Mouse (Mus musculus) gastrocnemius, adult 2 months (tissue): ENCODE measurements around the gene Gbx1. TPM values are rescaled to one million over a fixed set of nuclear protein-coding genes. Genes with fewer than 3 reads are reported as not detected.

ENCODE experiments used
- DNase-seq: peaks from one replicate; pipeline ENCODE4 v3.0.0; 2022
- H3K27ac ChIP-seq: fragments of 200-600 bp; 2 replicates; pipeline ENCODE4 v1.8.1; 2022; ENCODE audit warnings: mild to moderate bottlenecking
- H3K4me3 ChIP-seq: fragments of 200-600 bp; 2 replicates; pipeline ENCODE4 v1.8.1; 2022; ENCODE audit warnings: mild to moderate bottlenecking, moderate library complexity
- CTCF ChIP-seq: fragments of 200-600 bp; IDR thresholded peaks from 2 replicates; pipeline ENCODE4 v1.8.1; 2022; ENCODE audit warnings: antibody characterized with exemption, mild to moderate bottlenecking, moderate library complexity
- intact Hi-C: fragments of 180-260 bp; cut with DNase I; formaldehyde crosslinking; loops from one replicate; pipeline ENCODE4 v1.15.1; 2025
- total RNA-seq, 2 experiments: library from RNA; stranded (reverse); gene quantifications; 2 replicates each; pipeline ENCODE4 v1.2.3; 2021

Gbx1 gene
- total RNA-seq, 2 experiments from 2014 or later: not detected

DNA sequence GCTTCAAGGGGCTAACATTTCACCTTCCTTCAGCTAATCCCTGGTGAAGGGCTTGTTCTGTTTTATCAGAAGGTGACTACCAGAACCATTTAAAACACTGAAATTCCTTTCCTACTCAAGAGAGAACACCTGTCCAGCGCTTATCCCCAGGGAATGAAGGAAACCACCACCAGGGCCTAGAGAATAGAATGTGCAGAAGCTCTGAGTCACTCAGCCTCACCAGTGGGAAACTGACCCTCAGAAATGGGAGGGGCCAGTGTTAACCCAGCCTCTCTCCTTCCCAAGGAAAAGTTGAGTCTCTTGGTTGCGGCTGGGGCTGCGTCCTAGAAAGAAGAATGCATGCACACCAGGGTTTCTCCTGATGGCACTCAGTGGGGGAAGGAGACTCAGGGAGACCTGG, 71.9 kb downstream of the Gbx1 start:
- DNase-seq: no peak
- no peak for TF ChIP-seq CTCF
- intact Hi-C loops: no loop called here
- Histone ChIP-seq H3K4me3 (peak overlapping the region; percentile 10; the same call in 1 of the 2 replicates), H3K27ac (peak overlapping the region; percentile 51; the same call in 1 of the 2 replicates)

- no peak for TF ChIP-seq CTCF
- Histone ChIP-seq H3K4me3 (peak overlapping the region; percentile 88), H3K27ac (peak overlapping the region; percentile 96)
- no peak for DNase-seq
- intact Hi-C loops: loop anchor here (2.0 to 5.0 kb wide), 2 partner anchors 17 to 37 kb away; no protein-coding TSS in a partner anchor
Observed at GRCm38 (mm10) chr5:24453985-24454303, 73.1 kb downstream of the Gbx1 start.

GRCm38 (mm10) chr5:24453283-24453984, 73.6 kb downstream of the Gbx1 start:
- intact Hi-C loops: loop anchor here (2.0 to 5.0 kb wide), 2 partner anchors 17 to 36 kb away; no protein-coding TSS in a partner anchor
- no peak for DNase-seq
- no peak for TF ChIP-seq CTCF
- Histone ChIP-seq H3K4me3 (peak overlapping the region; percentile 88), H3K27ac (peak overlapping the region; percentile 96)

Other genes with a start within 250 kb of the Gbx1 start
- 1 to 10 TPM; 1.4 to 2.2 TPM for gene Kcnh2, start 175.6 kb downstream of the Gbx1 start, total RNA-seq
- gene Nos3, start 162.4 kb downstream of the Gbx1 start, total RNA-seq: 1 to 10 TPM; 5.0 to 7.1 TPM
- gene Atg9b, start 135.1 kb downstream of the Gbx1 start, total RNA-seq: under 1 TPM in 1 of 2 experiments, not detected in 1; 0.06 TPM
- gene Abcb8, start 133.5 kb downstream of the Gbx1 start, total RNA-seq: 10 to 100 TPM; 37.0 to 39.8 TPM
- under 1 TPM; 0.47 to 0.54 TPM for gene Asic3, start 113.8 kb downstream of the Gbx1 start, total RNA-seq
- 10 to 100 TPM; 10.6 to 11.8 TPM for gene Cdk5, start 103.7 kb downstream of the Gbx1 start, total RNA-seq
- gene Slc4a2, start 103.4 kb downstream of the Gbx1 start, total RNA-seq: 10 to 100 TPM; 14.4 to 16.7 TPM
- 100 to 1,000 TPM; 163 to 214 TPM for gene Fastk, start 81.9 kb downstream of the Gbx1 start, total RNA-seq
- 10 to 100 TPM; 18.1 to 22.2 TPM for gene Tmub1, start 79.3 kb downstream of the Gbx1 start, total RNA-seq
- gene Agap3, start 75.0 kb downstream of the Gbx1 start, total RNA-seq: 10 to 100 TPM; 67.8 to 71.0 TPM
- 100 to 1,000 TPM; 101 to 107 TPM for gene Asb10, start 13.8 kb upstream of the Gbx1 start, total RNA-seq
- gene 4931409K22Rik, start 29.6 kb upstream of the Gbx1 start, total RNA-seq: not detected
- gene Abcf2, start 50.3 kb upstream of the Gbx1 start, total RNA-seq: 100 to 1,000 TPM; 105 to 117 TPM
- gene Chpf2, start 59.5 kb upstream of the Gbx1 start, total RNA-seq: 10 to 100 TPM in 1 of 2 experiments, 1 to 10 TPM in 1; 6.4 to 10.1 TPM
- 100 to 1,000 TPM; 172 to 203 TPM for gene Smarcd3, start 97.2 kb upstream of the Gbx1 start, total RNA-seq
- gene Nub1, start 158.3 kb upstream of the Gbx1 start, total RNA-seq: 10 to 100 TPM; 28.3 to 34.3 TPM
- gene Wdr86, start 203.5 kb upstream of the Gbx1 start, total RNA-seq: not detected
- not detected for gene Crygn, start 230.8 kb upstream of the Gbx1 start, total RNA-seq